Mouse (Mus musculus): ENCODE results near the gene Cyp26c1. TPM values are rescaled to one million over a fixed set of nuclear protein-coding genes. Genes with fewer than 3 reads are reported as not detected.

Cyp26c1 gene
- polyA plus RNA-seq (2015; fragmentation: Nextera tagmentation; extraction: Ambion mirVana) = 1.2 and 2.0 TPM in 2 replicates

- 0 out of 2 replicates have a peak within 1 kb of the TSS, but pooled peaks have one; percentile 3 for H3K4me2 ChIP-seq (replicated peaks)
These were observed at the start of gene Cyp26c1 for GRCm38 (mm10) chr19:37685281-37685680. Gene Cyp26c1, plus strand, starts transcription at chr19:37685581.

GRCm38 (mm10) chr19:37647994-37648393 lies 37.4 kb upstream of the Cyp26c1 start:
- no peaks in the 10 kb centered on the region for H3K27me3 ChIP-seq
- no peaks in the 10 kb centered on the region for H3K4me1 ChIP-seq
- no peak overlapping the region for H3K4me2 ChIP-seq (replicated peaks)
- no peak overlapping the region for H3K4me3 ChIP-seq (replicated peaks)
- no peak overlapping the region for H3K27ac ChIP-seq (replicated peaks)
- H3K9me3 ChIP-seq (replicated peaks) = no peaks in the 10 kb centered on the region
- no peaks in the 10 kb centered on the region for H3K36me3 ChIP-seq
- ATAC-seq (ENCODE audit: insufficient number of reproducible peaks, low FRiP score, low TSS enrichment, low read depth) = no peak
- H3K9ac ChIP-seq = no peak overlapping the region
- 47% methylated on average over 2 of the region's 2 CpGs for WGBS

More at GRCm38 (mm10) chr19:37685281-37685680, at the start of gene Cyp26c1:
- H3K4me1 ChIP-seq = peaks cover 23% of the 10 kb centered on the region
- H3K4me3 ChIP-seq (replicated peaks) = no peak within 1 kb of the TSS
- WGBS = 15% methylated on average over 6 of the region's 6 CpGs
- no peak for ATAC-seq (ENCODE audit: insufficient number of reproducible peaks, low FRiP score, low TSS enrichment, low read depth)
- no peak within 1 kb of the TSS for H3K9ac ChIP-seq
- no peak within 1 kb of the TSS for H3K27ac ChIP-seq (replicated peaks)
- peaks cover 82% of the 10 kb centered on the region for H3K27me3 ChIP-seq
- H3K36me3 ChIP-seq = no peaks in the 10 kb centered on the region
- no peaks in the 10 kb centered on the region for H3K9me3 ChIP-seq (replicated peaks)

- no peaks in the 10 kb centered on the region for H3K9me3 ChIP-seq (replicated peaks)
- no peaks in the 10 kb centered on the region for H3K36me3 ChIP-seq
These were observed 34.9 kb upstream of the Cyp26c1 start for GRCm38 (mm10) chr19:37650526-37650925.

DNA sequence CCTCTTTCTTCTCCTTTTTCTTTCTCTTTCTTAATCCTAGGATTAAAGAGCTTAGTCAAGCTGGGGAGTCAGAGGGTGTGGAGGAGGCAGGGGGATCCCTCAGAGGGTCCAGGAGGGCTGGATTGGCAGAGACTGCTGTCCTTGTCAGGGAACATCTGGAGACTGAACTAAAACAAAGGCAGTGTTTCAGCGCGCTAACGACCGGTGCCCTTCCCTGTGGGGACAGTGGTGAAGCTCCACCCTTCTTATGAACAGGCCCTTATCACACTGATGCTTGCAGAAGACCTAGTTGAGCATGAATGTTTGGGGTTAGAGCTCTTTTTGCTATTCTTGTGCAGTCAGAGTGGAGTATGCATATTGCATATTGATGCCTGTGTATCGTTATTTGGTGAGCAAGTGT lies 31.4 kb upstream of the Cyp26c1 start:
- Histone ChIP-seq H3K9ac (no peak overlapping the region), H3K27me3 (no peaks in the 10 kb centered on the region), H3K36me3 (no peaks in the 10 kb centered on the region), H3K27ac (replicated peaks) (no peak overlapping the region), H3K4me2 (replicated peaks) (no peak overlapping the region), H3K9me3 (replicated peaks) (no peaks in the 10 kb centered on the region), H3K4me3 (replicated peaks) (no peak overlapping the region), H3K4me1 (no peaks in the 10 kb centered on the region)
- WGBS = 30% methylated on average over 5 of the region's 5 CpGs
- no peak for ATAC-seq (ENCODE audit: insufficient number of reproducible peaks, low FRiP score, low TSS enrichment, low read depth)

More at GRCm38 (mm10) chr19:37650526-37650925, 34.9 kb upstream of the Cyp26c1 start:
- ATAC-seq (ENCODE audit: insufficient number of reproducible peaks, low FRiP score, low TSS enrichment, low read depth) = no peak
- no peak overlapping the region for H3K9ac ChIP-seq
- H3K27me3 ChIP-seq = no peaks in the 10 kb centered on the region
- H3K4me1 ChIP-seq = no peaks in the 10 kb centered on the region
- no peak overlapping the region for H3K4me2 ChIP-seq (replicated peaks)
- no peak overlapping the region for H3K4me3 ChIP-seq (replicated peaks)
- H3K27ac ChIP-seq (replicated peaks) = no peak overlapping the region
- WGBS = 39% methylated on average over 2 of the region's 2 CpGs

DNA sequence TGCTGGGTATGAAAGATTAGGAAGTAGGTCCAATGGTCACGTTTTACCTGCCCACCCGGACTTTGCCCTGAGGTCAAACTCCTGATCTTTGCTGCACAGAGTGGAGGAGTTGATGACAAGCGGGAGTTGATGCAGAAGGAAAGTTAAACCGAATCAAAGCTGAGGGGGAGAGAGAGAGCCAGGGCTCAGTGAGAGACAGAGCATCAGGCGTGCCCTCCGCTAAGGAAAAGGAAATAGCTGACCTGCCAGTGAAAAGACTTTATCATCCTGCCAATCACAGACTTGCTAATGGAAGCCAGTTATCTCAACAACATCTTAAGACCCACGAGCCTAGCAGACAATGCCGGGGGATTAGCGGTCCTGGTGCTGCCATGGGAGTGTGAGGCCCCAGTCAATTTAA lies 28.9 kb upstream of the Cyp26c1 start:
- WGBS = 13% methylated on average over 9 of the region's 9 CpGs
- no peak for ATAC-seq (ENCODE audit: insufficient number of reproducible peaks, low FRiP score, low TSS enrichment, low read depth)
- no peaks in the 10 kb centered on the region for H3K36me3 ChIP-seq
- H3K4me3 ChIP-seq (replicated peaks) = no peak overlapping the region
- H3K27ac ChIP-seq (replicated peaks) = no peak overlapping the region
- H3K9ac ChIP-seq = no peak overlapping the region
- no peaks in the 10 kb centered on the region for H3K4me1 ChIP-seq
- H3K9me3 ChIP-seq (replicated peaks) = no peaks in the 10 kb centered on the region
- no peaks in the 10 kb centered on the region for H3K27me3 ChIP-seq
- no peak overlapping the region for H3K4me2 ChIP-seq (replicated peaks)

DNA sequence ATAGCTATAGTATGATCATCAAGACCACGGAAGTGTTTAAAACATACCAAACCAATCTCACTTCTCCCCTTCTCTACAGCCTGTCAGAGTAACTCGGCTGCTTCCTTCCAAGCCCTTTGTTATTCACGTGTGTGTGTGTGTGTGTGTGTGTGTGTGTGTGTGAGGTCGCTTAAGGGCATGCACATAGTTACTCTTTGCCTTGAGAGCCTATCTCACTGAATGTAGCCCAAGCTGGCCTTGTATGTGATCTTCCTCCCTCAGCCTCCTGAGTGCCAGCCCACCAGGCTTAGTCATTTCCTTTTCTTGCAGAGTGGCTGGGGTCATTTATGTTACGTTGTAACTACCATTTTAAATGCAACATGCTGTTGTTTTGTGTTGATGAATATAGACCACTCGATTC lies 20.1 kb upstream of the Cyp26c1 start:
- WGBS = 67% methylated on average over 6 of the region's 6 CpGs
- H3K36me3 ChIP-seq = no peaks in the 10 kb centered on the region
- H3K4me1 ChIP-seq = no peaks in the 10 kb centered on the region
- H3K9ac ChIP-seq = no peak overlapping the region
- no peak overlapping the region for H3K27ac ChIP-seq (replicated peaks)
- no peak overlapping the region for H3K4me3 ChIP-seq (replicated peaks)
- no peak for ATAC-seq (ENCODE audit: insufficient number of reproducible peaks, low FRiP score, low TSS enrichment, low read depth)
- H3K9me3 ChIP-seq (replicated peaks) = no peaks in the 10 kb centered on the region
- no peaks in the 10 kb centered on the region for H3K27me3 ChIP-seq
- no peak overlapping the region for H3K4me2 ChIP-seq (replicated peaks)

DNA sequence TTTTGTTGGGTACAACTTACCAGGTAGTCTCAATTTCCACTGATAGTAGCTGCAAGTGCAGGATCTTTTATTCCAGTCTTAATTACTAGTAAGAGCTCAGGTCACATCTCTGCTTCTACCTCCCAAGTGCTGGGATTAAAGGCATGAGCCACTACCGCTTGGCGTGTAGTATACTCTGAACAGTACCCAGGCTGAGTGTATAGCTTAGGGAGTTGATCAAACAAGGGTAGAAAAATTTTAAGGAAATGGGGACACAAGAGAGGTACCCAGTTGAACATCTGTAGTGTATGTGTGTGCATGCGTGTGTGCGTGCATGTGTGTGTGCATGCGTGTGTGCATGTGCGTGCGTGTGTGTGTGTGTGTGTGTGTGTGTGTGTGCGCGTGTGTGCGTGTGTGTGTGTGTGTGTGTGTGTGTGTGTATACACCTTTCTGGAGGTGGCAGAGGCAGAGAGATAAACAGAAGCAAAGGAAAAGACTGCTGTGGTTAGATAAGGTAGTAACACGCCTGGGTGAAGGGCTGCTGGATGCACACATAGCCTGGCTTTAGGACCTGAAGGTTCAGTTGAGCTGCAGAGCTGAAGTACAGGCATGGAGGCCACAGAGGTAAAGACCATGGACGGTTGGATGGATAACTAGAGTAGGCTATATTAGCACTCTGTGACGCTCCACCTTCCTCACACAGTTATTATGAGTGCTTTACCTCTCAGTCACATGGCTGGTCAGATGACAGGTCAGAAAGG lies 17.4 kb upstream of the Cyp26c1 start:
- H3K4me1 ChIP-seq = no peaks in the 10 kb centered on the region
- H3K9ac ChIP-seq = no peak overlapping the region
- no peaks in the 10 kb centered on the region for H3K9me3 ChIP-seq (replicated peaks)
- WGBS = 71% methylated on average over 13 of the region's 13 CpGs
- H3K36me3 ChIP-seq = no peaks in the 10 kb centered on the region
- no peaks in the 10 kb centered on the region for H3K27me3 ChIP-seq
- H3K4me3 ChIP-seq (replicated peaks) = no peak overlapping the region
- H3K4me2 ChIP-seq (replicated peaks) = no peak overlapping the region
- no peak overlapping the region for H3K27ac ChIP-seq (replicated peaks)
- ATAC-seq (ENCODE audit: insufficient number of reproducible peaks, low FRiP score, low TSS enrichment, low read depth) = no peak

GRCm38 (mm10) chr19:37668657-37669056 lies 16.7 kb upstream of the Cyp26c1 start:
- no peak for ATAC-seq (ENCODE audit: insufficient number of reproducible peaks, low FRiP score, low TSS enrichment, low read depth)
- Histone ChIP-seq H3K4me1 (no peaks in the 10 kb centered on the region), H3K4me2 (replicated peaks) (no peak overlapping the region), H3K36me3 (no peaks in the 10 kb centered on the region), H3K9me3 (replicated peaks) (no peaks in the 10 kb centered on the region), H3K9ac (no peak overlapping the region), H3K27ac (replicated peaks) (no peak overlapping the region), H3K4me3 (replicated peaks) (no peak overlapping the region), H3K27me3 (no peaks in the 10 kb centered on the region)
- 82% methylated on average over 5 of the region's 5 CpGs for WGBS

- 76% methylated on average over 5 of the region's 5 CpGs for WGBS
- Histone ChIP-seq H3K4me1 (no peaks in the 10 kb centered on the region), H3K9me3 (replicated peaks) (no peaks in the 10 kb centered on the region), H3K4me2 (replicated peaks) (no peak overlapping the region), H3K36me3 (no peaks in the 10 kb centered on the region), H3K27me3 (no peaks in the 10 kb centered on the region), H3K27ac (replicated peaks) (no peak overlapping the region), H3K4me3 (replicated peaks) (no peak overlapping the region), H3K9ac (no peak overlapping the region)
- no peak for ATAC-seq (ENCODE audit: insufficient number of reproducible peaks, low FRiP score, low TSS enrichment, low read depth)
These were observed 15.9 kb upstream of the Cyp26c1 start for GRCm38 (mm10) chr19:37669486-37669885.

- no peaks in the 10 kb centered on the region for H3K4me1 ChIP-seq
- no peaks in the 10 kb centered on the region for H3K36me3 ChIP-seq
- H3K4me3 ChIP-seq (replicated peaks) = no peak overlapping the region
- no peak overlapping the region for H3K4me2 ChIP-seq (replicated peaks)
- H3K9me3 ChIP-seq (replicated peaks) = no peaks in the 10 kb centered on the region
- WGBS = 36% methylated on average over 12 of the region's 12 CpGs
- no peaks in the 10 kb centered on the region for H3K27me3 ChIP-seq
- no peak overlapping the region for H3K27ac ChIP-seq (replicated peaks)
- no peak overlapping the region for H3K9ac ChIP-seq
- ATAC-seq (ENCODE audit: insufficient number of reproducible peaks, low FRiP score, low TSS enrichment, low read depth) = no peak
These were observed 12.0 kb upstream of the Cyp26c1 start for GRCm38 (mm10) chr19:37673393-37673792.

DNA sequence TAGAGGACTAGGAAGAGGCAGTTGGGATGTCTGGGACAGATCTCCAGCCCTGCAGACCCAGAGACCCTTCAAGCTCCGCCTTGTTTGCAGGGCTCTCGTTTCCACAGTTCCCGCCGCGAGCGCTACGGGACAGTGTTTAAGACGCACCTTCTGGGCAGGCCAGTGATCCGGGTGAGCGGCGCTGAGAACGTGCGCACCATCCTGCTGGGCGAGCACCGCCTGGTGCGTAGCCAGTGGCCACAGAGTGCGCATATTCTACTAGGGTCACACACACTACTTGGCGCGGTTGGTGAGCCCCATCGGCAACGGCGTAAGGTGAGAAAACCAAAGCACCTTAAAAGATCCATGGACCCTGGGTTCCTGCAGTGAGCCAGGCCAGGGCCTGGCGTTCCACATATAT lies 966 bp downstream of the Cyp26c1 start:
- peaks cover 29% of the 10 kb centered on the region for H3K4me1 ChIP-seq

More for the DNA sequence above, 966 bp downstream of the Cyp26c1 start:
- 8% methylated on average over 23 of the region's 23 CpGs for WGBS
- Histone ChIP-seq H3K27me3 (peaks cover 92% of the 10 kb centered on the region), H3K27ac (replicated peaks) (no peak overlapping the region), H3K9me3 (replicated peaks) (no peaks in the 10 kb centered on the region), H3K36me3 (no peaks in the 10 kb centered on the region), H3K4me2 (replicated peaks) (0 out of 2 replicates have a peak overlapping the region, but pooled peaks have one; percentile 3), H3K9ac (no peak overlapping the region), H3K4me3 (replicated peaks) (no peak overlapping the region)
- ATAC-seq (ENCODE audit: insufficient number of reproducible peaks, low FRiP score, low TSS enrichment, low read depth) = no peak

Data from embryonic facial prominence, embryonic 15.5 days (tissue).